Mouse (Mus musculus) hindbrain, embryonic 14.5 days (tissue): ENCODE results near the gene Tmem184a. TPM values are rescaled to one million over a fixed set of nuclear protein-coding genes. Genes with fewer than 3 reads are reported as not detected.

ENCODE experiments used
- ATAC-seq: fragments of 200-750 bp; cut with Nextera tagmentation; 2 replicates; pipeline ENCODE4 v1.8.0; 2017; ENCODE audit warnings: moderate number of reproducible peaks, mild to moderate bottlenecking, moderate TSS enrichment, moderate library complexity; ENCODE audit not compliant: low FRiP score
- DNase-seq: peaks from one replicate; pipeline ENCODE4 v3.0.0-alpha.2; 2015; ENCODE audit warnings: low spot score
- H3K27ac ChIP-seq: fragments of 300-500 bp; sonication (generic); 2 replicates; pipeline ENCODE4 v1.5.1; 2014; ENCODE audit warnings: mild to moderate bottlenecking, moderate library complexity
- H3K27me3 ChIP-seq: fragments of 300-500 bp; sonication (generic); 2 replicates; pipeline ENCODE4 v1.6.1; 2014; ENCODE audit warnings: mild to moderate bottlenecking, low read length, mixed read lengths; ENCODE audit not compliant: control insufficient read depth, insufficient read depth
- H3K36me3 ChIP-seq: fragments of 300-500 bp; sonication (generic); replicated peaks from 2 replicates; pipeline ENCODE4 v1.6.1; 2014; ENCODE audit not compliant: control insufficient read depth, insufficient read depth
- H3K4me1 ChIP-seq: fragments of 300-500 bp; sonication (generic); replicated peaks from 2 replicates; pipeline ENCODE4 v1.6.1; 2014; ENCODE audit warnings: antibody characterized with exemption, low read length, mixed read lengths; ENCODE audit not compliant: control insufficient read depth, insufficient read depth
- H3K4me2 ChIP-seq: fragments of 300-500 bp; sonication (generic); replicated peaks from 2 replicates; pipeline ENCODE4 v1.6.1; 2014; ENCODE audit warnings: mild to moderate bottlenecking, moderate library complexity
- H3K4me3 ChIP-seq: fragments of 300-500 bp; sonication (generic); replicated peaks from 2 replicates; pipeline ENCODE4 v1.5.1; 2014; ENCODE audit warnings: mild to moderate bottlenecking, low read length
- H3K9ac ChIP-seq: fragments of 300-500 bp; sonication (generic); 2 replicates; pipeline ENCODE4 v1.6.1; 2014
- H3K9me3 ChIP-seq: fragments of 300-500 bp; sonication (generic); 2 replicates; pipeline ENCODE4 v1.6.1; 2016; ENCODE audit warnings: low read length; ENCODE audit not compliant: control insufficient read depth
- WGBS: fragments of 180-500 bp; shearing (Covaris S2); extraction: QIAGEN DNeasy Blood & Tissue Kit; methylation state at CpG from one replicate; pipeline ENCODE4 v1.1.7; 2014; 5-methylcytosine and 5-hydroxymethylcytosine counted together
- polyA plus RNA-seq: library from polyadenylated mRNA; unstranded; fragments of >200 nt; fragmentation: Nextera tagmentation; extraction: Ambion mirVana; gene quantifications from 2 replicates; pipeline ENCODE4 v1.2.1, GENCODE M21; 2014

Tmem184a gene
- polyA plus RNA-seq, 1 experiment from 2014 or later, result not detected

DNA sequence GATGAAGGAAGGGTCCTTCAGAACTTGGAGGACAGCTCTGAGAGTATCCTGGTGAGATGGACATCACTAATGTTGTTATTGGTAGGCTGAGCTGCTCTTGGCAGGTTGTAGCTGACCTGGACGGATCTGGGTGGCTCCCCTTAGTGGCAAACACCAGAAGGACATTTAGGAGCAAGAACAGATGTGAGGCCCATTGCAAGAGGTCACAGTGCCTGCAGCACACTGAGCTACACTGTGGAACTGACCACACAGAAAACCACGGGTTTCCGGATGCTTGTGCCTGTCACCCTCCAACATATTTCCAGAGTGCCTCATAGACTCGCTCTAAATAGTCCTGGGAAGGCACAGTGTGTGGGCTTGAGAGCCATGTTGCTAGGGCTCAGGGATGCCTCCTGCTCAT, 30.3 kb downstream of the Tmem184a start:
- H3K4me2 ChIP-seq, result no peak overlapping the region
- 55% methylated on average over 4 of the region's 4 CpGs for WGBS
- H3K4me1 ChIP-seq, result peaks cover 12% of the 10 kb centered on the region
- H3K4me3 ChIP-seq, result no peak overlapping the region
- H3K27me3 ChIP-seq, result no peaks in the 10 kb centered on the region; the same call in 1 of the 2 replicates
- DNase-seq (no peak), ATAC-seq (no peak)
- no peak overlapping the region for H3K27ac ChIP-seq
- H3K9ac ChIP-seq, result no peak overlapping the region
- H3K36me3 ChIP-seq, result no peaks in the 10 kb centered on the region
- H3K9me3 ChIP-seq, result no peaks in the 10 kb centered on the region

DNA sequence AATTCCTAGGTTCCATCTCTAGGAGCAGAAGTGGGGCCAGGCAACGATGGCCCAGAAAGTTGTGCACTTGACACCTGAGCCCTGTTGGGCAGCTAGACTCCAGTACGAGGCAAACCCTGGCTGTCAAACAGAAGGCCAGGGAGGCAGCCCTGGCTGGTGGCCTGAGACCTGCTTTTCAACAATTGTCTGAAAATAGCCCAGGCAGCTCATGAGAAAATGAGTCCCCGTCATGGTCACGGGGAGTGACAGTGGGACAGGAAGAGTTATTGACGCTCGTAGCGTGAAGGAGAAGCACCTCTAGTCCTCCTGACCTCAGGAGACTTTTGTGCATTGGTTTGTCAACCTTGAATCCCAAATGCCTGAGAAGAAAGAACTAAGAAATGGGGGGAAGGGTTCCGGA, 38.3 kb downstream of the Tmem184a start:
- H3K9ac ChIP-seq, result no peak overlapping the region
- H3K36me3 ChIP-seq, result no peaks in the 10 kb centered on the region
- H3K27me3 ChIP-seq, result no peaks in the 10 kb centered on the region
- WGBS, result 85% methylated on average over 8 of the region's 8 CpGs
- ATAC-seq (no peak), DNase-seq (no peak)
- H3K4me2 ChIP-seq, result no peak overlapping the region
- no peak overlapping the region for H3K4me3 ChIP-seq
- no peaks in the 10 kb centered on the region for H3K9me3 ChIP-seq
- H3K27ac ChIP-seq, result no peak overlapping the region
- no peaks in the 10 kb centered on the region for H3K4me1 ChIP-seq

DNA sequence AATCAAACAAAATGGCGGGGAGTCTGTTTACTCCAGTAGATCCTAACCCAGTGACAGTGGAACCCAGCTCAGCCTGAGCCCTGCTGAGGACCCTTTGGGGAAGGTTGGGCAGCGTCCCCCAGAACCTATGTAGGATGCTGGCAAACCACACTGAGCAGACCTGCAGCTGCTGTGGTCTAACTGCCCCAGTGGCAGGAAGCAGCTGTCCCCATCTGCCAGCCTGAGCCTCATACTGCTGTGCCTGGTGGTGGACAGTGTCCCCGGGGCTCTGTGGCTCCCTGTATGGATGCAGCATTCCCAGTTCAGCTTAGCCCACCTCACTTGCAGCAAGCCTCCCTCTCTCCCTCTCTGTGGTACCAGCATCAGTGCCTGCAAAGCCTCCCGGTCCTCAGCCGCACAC, 42.8 kb downstream of the Tmem184a start:
- Histone ChIP-seq H3K4me3 (no peak overlapping the region), H3K4me2 (no peak overlapping the region), H3K9me3 (no peaks in the 10 kb centered on the region), H3K27ac (no peak overlapping the region), H3K36me3 (peaks cover 17% of the 10 kb centered on the region), H3K4me1 (peaks cover 7% of the 10 kb centered on the region), H3K9ac (no peak overlapping the region), H3K27me3 (no peaks in the 10 kb centered on the region)
- DNase-seq (no peak), ATAC-seq (no peak)
- WGBS, result 87% methylated on average over 5 of the region's 5 CpGs

DNA sequence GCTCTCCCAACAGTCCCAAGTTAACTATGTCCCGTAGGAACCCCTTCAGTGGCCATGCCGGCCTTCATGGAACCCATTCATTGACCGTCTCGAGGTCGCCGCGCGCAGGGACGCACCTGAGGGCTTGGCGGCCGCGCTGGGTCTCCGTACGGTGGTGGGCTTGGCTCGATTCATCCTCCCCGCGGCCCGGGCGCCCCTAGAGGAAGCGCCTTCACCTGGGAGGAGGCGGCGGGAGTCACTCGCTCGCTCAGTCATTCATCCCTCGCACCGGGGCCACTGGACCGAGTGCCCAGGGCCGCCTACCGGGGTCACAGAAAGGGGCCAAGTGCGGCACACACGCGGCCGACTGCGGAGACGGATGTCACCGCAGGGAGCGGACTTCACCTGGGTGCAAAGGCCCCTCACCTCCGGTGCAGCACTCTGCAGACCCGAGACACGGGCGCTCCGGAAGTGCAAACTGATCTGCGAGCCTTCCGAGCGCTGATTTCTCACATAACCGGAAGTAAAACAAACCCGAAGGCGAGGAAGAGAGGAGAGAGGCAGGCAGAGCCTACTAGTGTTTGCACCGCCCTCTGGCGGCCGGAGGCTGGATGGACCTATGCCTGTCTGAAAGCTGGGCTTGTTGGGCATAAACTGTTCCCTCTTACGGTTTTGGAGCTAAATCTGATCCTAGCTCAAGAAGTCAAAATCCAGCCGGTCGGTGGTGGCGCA, 44.3 kb downstream of the Tmem184a start, which contains the start of gene Ints1:
Ints1 (minus strand) TSS at position 459 of the 711 bp plus-strand sequence.
- Histone ChIP-seq H3K4me3 (peak within 1 kb of the TSS; percentile 99), H3K27ac (no peak within 1 kb of the TSS), H3K4me1 (peaks cover 7% of the 10 kb centered on the region), H3K9ac (peak within 1 kb of the TSS; percentile 91), H3K9me3 (no peaks in the 10 kb centered on the region), H3K27me3 (no peaks in the 10 kb centered on the region), H3K36me3 (peaks cover 33% of the 10 kb centered on the region), H3K4me2 (peak within 1 kb of the TSS; percentile 70)
- peak; percentile 99 for DNase-seq
- WGBS, result under 1% methylated on average over 54 of the region's 55 CpGs
- ATAC-seq, result peak; percentile 91

DNA sequence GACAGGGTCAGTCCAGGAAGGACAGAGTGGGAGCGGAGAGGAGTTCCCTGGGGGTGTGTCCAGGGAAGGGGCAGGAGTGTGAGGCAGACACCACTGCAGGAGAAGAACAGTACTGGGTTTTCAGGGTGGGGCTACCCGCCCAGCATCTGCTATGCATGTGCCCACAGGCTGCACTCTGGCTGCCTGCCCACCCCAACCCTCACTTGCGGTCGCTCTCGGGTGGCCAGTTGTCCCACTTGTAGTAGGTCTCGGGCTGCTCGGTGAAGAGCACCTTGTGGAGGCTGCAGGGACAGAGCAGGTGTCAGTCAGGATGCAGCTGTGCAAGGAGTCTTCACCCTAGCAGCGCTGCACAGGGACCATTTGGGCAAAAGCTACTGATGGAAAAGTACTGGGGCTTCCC, 51.5 kb downstream of the Tmem184a start:
- no peak for ATAC-seq
- Histone ChIP-seq H3K27ac (no peak overlapping the region), H3K4me3 (no peak overlapping the region), H3K4me2 (no peak overlapping the region), H3K4me1 (no peaks in the 10 kb centered on the region), H3K36me3 (peaks cover 100% of the 10 kb centered on the region), H3K9me3 (no peaks in the 10 kb centered on the region), H3K27me3 (no peaks in the 10 kb centered on the region), H3K9ac (no peak overlapping the region)
- DNase-seq, result no peak
- 98% methylated on average over 8 of the region's 8 CpGs for WGBS

DNA sequence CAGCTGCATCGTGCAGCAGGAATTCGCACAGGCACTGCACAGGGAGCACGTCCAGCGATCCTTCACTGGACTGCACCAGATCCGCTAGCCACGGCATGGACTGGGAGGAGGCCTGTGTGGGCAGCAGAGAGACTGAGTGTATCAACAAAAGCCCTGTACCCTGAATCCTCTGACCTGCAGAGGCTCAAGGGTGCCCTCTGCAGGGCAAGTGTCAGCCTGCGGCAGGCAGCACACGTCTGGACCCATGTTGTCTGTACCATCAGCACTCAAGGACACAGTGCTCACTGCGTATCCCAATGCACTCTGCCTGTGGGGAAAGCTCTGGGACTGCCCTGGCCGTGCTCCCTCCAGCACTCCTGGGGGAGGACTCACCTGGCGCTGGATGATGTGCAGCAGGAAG, 55.4 kb downstream of the Tmem184a start:
- Histone ChIP-seq H3K9me3 (no peaks in the 10 kb centered on the region), H3K4me2 (no peak overlapping the region), H3K4me1 (no peaks in the 10 kb centered on the region), H3K36me3 (peaks cover 100% of the 10 kb centered on the region), H3K4me3 (no peak overlapping the region), H3K27me3 (no peaks in the 10 kb centered on the region), H3K9ac (no peak overlapping the region), H3K27ac (no peak overlapping the region)
- DNase-seq (no peak), ATAC-seq (no peak)
- WGBS, result 69% methylated on average over 11 of the region's 11 CpGs

DNA sequence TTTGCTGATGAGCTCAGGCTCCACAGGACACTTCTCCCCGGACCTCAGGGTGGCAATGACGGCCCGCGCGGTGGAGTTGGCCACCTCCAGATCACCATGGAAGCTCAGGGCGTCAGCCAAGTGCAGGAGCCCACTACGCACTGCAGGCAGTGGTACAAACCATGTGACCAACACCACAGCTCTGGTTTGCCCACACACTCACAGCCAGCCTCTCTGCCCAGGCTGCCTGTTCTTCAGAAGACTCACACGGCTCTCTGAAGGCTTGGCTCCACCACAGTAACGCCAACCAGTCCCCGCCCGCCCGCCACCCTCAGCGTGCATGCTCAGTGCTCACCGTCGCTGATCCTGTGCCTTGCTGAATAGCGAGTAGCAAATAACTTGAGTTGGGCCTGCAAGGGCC, 61.6 kb downstream of the Tmem184a start:
- WGBS, result 90% methylated on average over 16 of the region's 16 CpGs

DNA sequence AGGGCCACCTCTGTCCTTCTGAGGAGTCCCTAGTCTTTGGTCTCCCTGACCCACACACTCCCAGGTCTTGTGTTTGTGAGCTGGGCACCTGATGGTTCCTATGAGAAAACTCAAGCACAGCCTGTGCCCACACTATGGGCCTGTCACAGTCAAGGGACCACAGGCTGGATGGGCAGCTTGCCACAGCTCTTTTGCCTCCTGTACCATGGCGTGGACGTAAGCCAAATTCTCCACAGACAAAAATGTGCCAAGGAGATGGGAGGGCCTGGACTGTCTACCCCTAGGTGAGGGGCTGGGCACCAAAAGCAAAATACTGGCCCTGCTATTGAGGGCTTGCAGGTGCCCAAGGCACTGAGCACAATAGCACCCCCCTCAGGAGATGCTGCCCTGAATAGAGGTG, 63.1 kb downstream of the Tmem184a start:
- DNase-seq, result no peak
- Histone ChIP-seq H3K9ac (no peak overlapping the region), H3K9me3 (no peaks in the 10 kb centered on the region), H3K4me2 (no peak overlapping the region), H3K4me3 (no peak overlapping the region), H3K36me3 (peaks cover 90% of the 10 kb centered on the region), H3K27me3 (no peaks in the 10 kb centered on the region), H3K27ac (no peak overlapping the region), H3K4me1 (no peaks in the 10 kb centered on the region)
- no peak for ATAC-seq
- 93% methylated on average over 2 of the region's 2 CpGs for whole genome bisulfite sequencing

More for the DNA sequence above, 61.6 kb downstream of the Tmem184a start:
- peaks cover 93% of the 10 kb centered on the region for H3K36me3 ChIP-seq
- no peak overlapping the region for H3K4me2 ChIP-seq
- no peaks in the 10 kb centered on the region for H3K27me3 ChIP-seq
- no peak overlapping the region for H3K27ac ChIP-seq
- DNase-seq, result no peak
- ATAC-seq, result no peak
- H3K9me3 ChIP-seq, result no peaks in the 10 kb centered on the region
- H3K9ac ChIP-seq, result no peak overlapping the region
- no peak overlapping the region for H3K4me3 ChIP-seq
- no peaks in the 10 kb centered on the region for H3K4me1 ChIP-seq

DNA sequence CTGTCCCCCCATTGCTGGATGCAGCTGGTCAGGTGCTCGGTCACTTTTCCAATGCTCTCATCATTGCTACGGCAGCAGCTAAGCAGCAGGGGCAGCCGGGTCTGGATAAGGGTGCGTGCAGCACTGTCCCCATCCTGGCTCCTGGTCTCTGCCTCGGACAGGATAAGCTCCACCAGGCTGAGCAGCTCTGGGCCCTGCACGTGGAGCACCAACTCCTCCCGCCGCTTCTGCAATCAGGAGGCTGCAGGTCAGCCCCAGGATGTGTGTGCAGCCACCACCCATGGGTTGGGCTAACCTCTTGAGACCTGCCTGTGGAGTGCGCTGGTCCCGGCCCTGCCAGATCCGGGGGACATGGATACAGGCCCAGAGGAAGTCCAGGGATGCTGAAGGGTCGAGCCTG, 63.6 kb downstream of the Tmem184a start:
- H3K36me3 ChIP-seq, result peaks cover 89% of the 10 kb centered on the region
- no peak for DNase-seq
- 95% methylated on average over 12 of the region's 12 CpGs for WGBS

DNA sequence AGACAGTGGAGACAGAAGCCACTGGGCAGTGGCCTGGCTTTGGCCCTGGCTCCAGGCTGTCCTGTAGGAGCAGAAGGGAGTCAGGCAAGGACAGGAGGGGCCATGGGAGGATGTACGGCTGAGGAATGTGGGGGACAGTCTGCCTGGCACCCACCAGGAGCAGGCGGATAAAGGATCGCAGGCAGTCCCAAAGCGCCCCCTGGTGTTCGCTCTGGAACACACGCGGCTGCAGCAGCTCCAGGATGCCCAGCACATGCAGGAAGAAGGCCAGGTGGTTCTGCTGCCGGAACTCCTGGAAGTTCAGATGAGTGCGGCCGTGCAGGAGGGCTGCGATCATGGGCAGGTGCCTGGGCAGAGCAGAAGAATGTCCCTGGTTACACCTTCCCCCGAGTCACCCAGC, 65.0 kb downstream of the Tmem184a start:
- Histone ChIP-seq H3K4me3 (no peak overlapping the region), H3K4me1 (no peaks in the 10 kb centered on the region), H3K27me3 (no peaks in the 10 kb centered on the region), H3K36me3 (peaks cover 86% of the 10 kb centered on the region), H3K4me2 (no peak overlapping the region), H3K9ac (no peak overlapping the region), H3K9me3 (no peaks in the 10 kb centered on the region), H3K27ac (no peak overlapping the region)
- WGBS, result 40% methylated on average over 12 of the region's 12 CpGs
- ATAC-seq (no peak), DNase-seq (peak; percentile 74)

More for the DNA sequence above, 63.6 kb downstream of the Tmem184a start:
- Histone ChIP-seq H3K4me1 (no peaks in the 10 kb centered on the region), H3K27me3 (no peaks in the 10 kb centered on the region), H3K4me3 (no peak overlapping the region), H3K9ac (no peak overlapping the region), H3K27ac (no peak overlapping the region), H3K4me2 (no peak overlapping the region), H3K9me3 (no peaks in the 10 kb centered on the region)
- no peak for ATAC-seq
